Mouse (Mus musculus): ENCODE results near the gene Agap2.

- TF ChIP-seq EP300 (IDR thresholded peaks at IDR 0.05) (no peak), CTCF (IDR thresholded peaks at IDR 0.05) (no peak)
These were observed 33.1 kb downstream of the Agap2 start for GRCm38 (mm10) chr10:127108262-127108583.

Measured in lung, postnatal 0 days (tissue).